ENCODE assay signal across 29 mouse cellular contexts in genomic region chr4:68536254-68536653, GRCm38 (mm10).
DNase-seq lines count a peak whose midpoint lies in the region; ATAC-seq and TF ChIP-seq lines count a peak whose summit lies in the region.
"Had no signal": no experiment of that assay in that cellular context is flagged by ENCODE, and none has a peak within 500 bp of the region (broad histone marks: within the 10 kb centered on the region; RNA-seq: fewer than 3 reads in every experiment).

No protein-coding gene starts in this region.

- no peak overlapping the region for H3K27ac ChIP-seq in forebrain, postnatal 0 days (ENCODE audit: low read depth, low read length)
- no peak overlapping the region for H3K27ac ChIP-seq in forebrain, embryonic 15.5 days (replicated peaks)
- H3K27ac ChIP-seq in midbrain, embryonic 12.5 days (replicated peaks), result no peak overlapping the region
- H3K27ac ChIP-seq in midbrain, embryonic 10.5 days (replicated peaks), result no peak overlapping the region
- H3K27ac ChIP-seq in midbrain, embryonic 13.5 days, result no peak overlapping the region
- H3K27ac ChIP-seq: embryonic facial prominence, embryonic 13.5 days; heart, embryonic 13.5 days; hindbrain, embryonic 12.5 days; kidney, embryonic 15.5 days; liver, embryonic 13.5 days; lung, embryonic 15.5 days had no signal

- peak; percentile 70 for ATAC-seq in forebrain, postnatal 0 days
- ATAC-seq in forebrain, embryonic 15.5 days (replicated peaks), result no peak
- 0 out of 2 replicates have a peak, but pooled peaks have one; percentile 27 for ATAC-seq in midbrain, embryonic 12.5 days (ENCODE audit: low FRiP score, low read depth)
- ATAC-seq in midbrain, embryonic 13.5 days, result peak; percentile 50; the same call in 1 of the 2 replicates

- WGBS in forebrain, postnatal 0 days, result 21% methylated on average over 3 of the region's 3 CpGs
- WGBS in forebrain, embryonic 15.5 days, result 26% methylated on average over 3 of the region's 3 CpGs
- WGBS in midbrain, embryonic 12.5 days, result 24% methylated on average over 3 of the region's 3 CpGs
- 54% methylated on average over 3 of the region's 3 CpGs for WGBS in midbrain, embryonic 10.5 days
- WGBS in midbrain, embryonic 13.5 days, result 27% methylated on average over 3 of the region's 3 CpGs

- no peaks in the 10 kb centered on the region for H3K27me3 ChIP-seq in forebrain, postnatal 0 days (ENCODE audit: insufficient read depth, low read length)
- no peaks in the 10 kb centered on the region for H3K27me3 ChIP-seq in forebrain, embryonic 15.5 days
- no peaks in the 10 kb centered on the region for H3K27me3 ChIP-seq in midbrain, embryonic 12.5 days
- no peaks in the 10 kb centered on the region for H3K27me3 ChIP-seq in midbrain, embryonic 10.5 days (ENCODE audit: low read depth, poor library complexity, severe bottlenecking)
- H3K27me3 ChIP-seq in midbrain, embryonic 13.5 days, result no peaks in the 10 kb centered on the region
- H3K27me3 ChIP-seq: CH12.LX; embryonic facial prominence, embryonic 13.5 days; heart, embryonic 13.5 days; hindbrain, embryonic 12.5 days; kidney, embryonic 15.5 days; liver, embryonic 13.5 days; lung, embryonic 15.5 days; megakaryocyte, embryonic 14.5 days had no signal

- no peak overlapping the region for H3K4me2 ChIP-seq in forebrain, postnatal 0 days (ENCODE audit: low read depth)
- no peak overlapping the region for H3K4me2 ChIP-seq in forebrain, embryonic 15.5 days (replicated peaks)
- H3K4me2 ChIP-seq in midbrain, embryonic 12.5 days (replicated peaks), result no peak overlapping the region
- H3K4me2 ChIP-seq in midbrain, embryonic 13.5 days (replicated peaks), result no peak overlapping the region
- H3K4me2 ChIP-seq: embryonic facial prominence, embryonic 13.5 days; heart, embryonic 13.5 days; hindbrain, embryonic 12.5 days; kidney, embryonic 15.5 days; liver, embryonic 13.5 days; lung, embryonic 15.5 days had no signal

- H3K9ac ChIP-seq in forebrain, postnatal 0 days, result no peak overlapping the region
- no peak overlapping the region for H3K9ac ChIP-seq in forebrain, embryonic 15.5 days (replicated peaks)
- no peak overlapping the region for H3K9ac ChIP-seq in midbrain, embryonic 12.5 days (replicated peaks)
- no peak overlapping the region for H3K9ac ChIP-seq in midbrain, embryonic 13.5 days (replicated peaks)
- H3K9ac ChIP-seq: embryonic facial prominence, embryonic 13.5 days; heart, embryonic 13.5 days; hindbrain, embryonic 12.5 days; kidney, embryonic 15.5 days; liver, embryonic 13.5 days; lung, embryonic 15.5 days had no signal

- no peak overlapping the region for H3K4me3 ChIP-seq in forebrain, postnatal 0 days (ENCODE audit: low read depth, low read length)
- no peak overlapping the region for H3K4me3 ChIP-seq in forebrain, embryonic 15.5 days
- H3K4me3 ChIP-seq in midbrain, embryonic 12.5 days, result no peak overlapping the region
- no peak overlapping the region for H3K4me3 ChIP-seq in midbrain, embryonic 10.5 days
- H3K4me3 ChIP-seq in midbrain, embryonic 13.5 days (replicated peaks), result no peak overlapping the region
- H3K4me3 ChIP-seq: embryonic facial prominence, embryonic 13.5 days; heart, embryonic 13.5 days; hindbrain, embryonic 12.5 days; kidney, embryonic 15.5 days; liver, embryonic 13.5 days; lung, embryonic 15.5 days; megakaryocyte, embryonic 14.5 days; myocyte had no signal

- no peak for TF ChIP-seq CTCF in forebrain, postnatal 0 days (IDR thresholded peaks at IDR 0.05; ENCODE audit: low read depth)

- H3K9me3 ChIP-seq in forebrain, postnatal 0 days (ENCODE audit: low read length), result no peaks in the 10 kb centered on the region
- H3K9me3 ChIP-seq in forebrain, embryonic 15.5 days, result no peaks in the 10 kb centered on the region
- H3K9me3 ChIP-seq in midbrain, embryonic 12.5 days, result no peaks in the 10 kb centered on the region
- no peaks in the 10 kb centered on the region for H3K9me3 ChIP-seq in midbrain, embryonic 10.5 days (replicated peaks)
- no peaks in the 10 kb centered on the region for H3K9me3 ChIP-seq in midbrain, embryonic 13.5 days
- H3K9me3 ChIP-seq: embryonic facial prominence, embryonic 13.5 days; G1E; heart, embryonic 13.5 days; hindbrain, embryonic 12.5 days; kidney, embryonic 15.5 days; liver, embryonic 13.5 days; lung, embryonic 15.5 days; megakaryocyte, embryonic 14.5 days had no signal

- H3K36me3 ChIP-seq in forebrain, postnatal 0 days (ENCODE audit: insufficient read depth), result no peaks in the 10 kb centered on the region
- H3K36me3 ChIP-seq in forebrain, embryonic 15.5 days, result no peaks in the 10 kb centered on the region
- no peaks in the 10 kb centered on the region for H3K36me3 ChIP-seq in midbrain, embryonic 12.5 days
- H3K36me3 ChIP-seq in midbrain, embryonic 10.5 days, result no peaks in the 10 kb centered on the region
- H3K36me3 ChIP-seq in midbrain, embryonic 13.5 days, result no peaks in the 10 kb centered on the region
- H3K36me3 ChIP-seq: embryonic facial prominence, embryonic 13.5 days; G1E; heart, embryonic 13.5 days; hindbrain, embryonic 12.5 days; kidney, embryonic 15.5 days; liver, embryonic 13.5 days; lung, embryonic 15.5 days had no signal

- no peaks in the 10 kb centered on the region for H3K4me1 ChIP-seq in forebrain, postnatal 0 days (ENCODE audit: insufficient read depth)
- no peaks in the 10 kb centered on the region for H3K4me1 ChIP-seq in forebrain, embryonic 15.5 days
- H3K4me1 ChIP-seq in midbrain, embryonic 12.5 days, result no peaks in the 10 kb centered on the region; the same call in 1 of the 2 replicates
- H3K4me1 ChIP-seq in midbrain, embryonic 10.5 days, result peaks cover 12% of the 10 kb centered on the region
- H3K4me1 ChIP-seq in midbrain, embryonic 13.5 days (replicated peaks), result peaks cover 9% of the 10 kb centered on the region
- H3K4me1 ChIP-seq: embryonic facial prominence, embryonic 13.5 days; heart, embryonic 13.5 days; hindbrain, embryonic 12.5 days; kidney, embryonic 15.5 days; liver, embryonic 13.5 days; lung, embryonic 15.5 days; megakaryocyte, embryonic 14.5 days had no signal

- no peak for DNase-seq in forebrain, postnatal 0 days
- no peak for DNase-seq in midbrain, embryonic 10.5 days (ENCODE audit: low spot score)
- DNase-seq in right cerebral cortex, postnatal 25 days, result no peak
- DNase-seq in urinary bladder, postnatal 10 days (ENCODE audit: low spot score), result no peak
- DNase-seq: adrenal gland, postnatal 10 days; B cell, adult 2 months; cerebellum, adult 2 months; cerebellum, postnatal 25 days; gastrocnemius, postnatal 25 days; heart, adult 18-20 months; heart, postnatal 14 days; kidney, adult 11 months; layer of hippocampus, adult 9-11 months; liver, embryonic 13.5 days; lung, postnatal 36 days; right cerebral cortex, postnatal 14 days; spleen, adult 18-20 months had no signal
